Mouse (Mus musculus) liver, postnatal 0 days (tissue): ENCODE data around the gene Tecpr2. TPM values are rescaled to one million over a fixed set of nuclear protein-coding genes. Genes with fewer than 3 reads are reported as not detected.

Experiments
- ATAC-seq: fragments of 200-750 bp; cut with Nextera tagmentation; 2 replicates; pipeline ENCODE4 v1.8.0; 2017; ENCODE audit warnings: mild to moderate bottlenecking, moderate library complexity
- DNase-seq: peaks from one replicate; pipeline ENCODE4 v3.0.0-alpha.2; 2016
- H3K27ac ChIP-seq: fragments of 300-500 bp; sonication (generic); 2 replicates; pipeline ENCODE4 v1.5.1; 2014; ENCODE audit warnings: antibody characterized with exemption, moderate library complexity, mild to moderate bottlenecking, low read depth
- H3K27me3 ChIP-seq: fragments of 300-500 bp; sonication (generic); 2 replicates; pipeline ENCODE4 v1.6.1; 2014; ENCODE audit warnings: low read length, control low read depth, mixed read lengths; ENCODE audit not compliant: insufficient read depth
- H3K36me3 ChIP-seq: fragments of 300-500 bp; sonication (generic); replicated peaks from 2 replicates; pipeline ENCODE4 v1.6.1; 2014; ENCODE audit warnings: mild to moderate bottlenecking, control low read depth, low read length, moderate library complexity, mixed read lengths; ENCODE audit not compliant: insufficient read depth
- H3K4me1 ChIP-seq: fragments of 300-500 bp; sonication (generic); 2 replicates; pipeline ENCODE4 v1.6.1; 2014; ENCODE audit warnings: antibody characterized with exemption, mild to moderate bottlenecking, control low read depth; ENCODE audit not compliant: insufficient read depth
- H3K4me2 ChIP-seq: fragments of 300-500 bp; sonication (generic); 2 replicates; pipeline ENCODE4 v1.6.1; 2014; ENCODE audit warnings: low read depth, mild to moderate bottlenecking, low read length, moderate library complexity, mixed read lengths
- H3K4me3 ChIP-seq: fragments of 300-500 bp; sonication (generic); 2 replicates; pipeline ENCODE4 v1.5.1; 2014; ENCODE audit warnings: low read depth, low read length
- H3K9ac ChIP-seq: fragments of 300-500 bp; sonication (generic); replicated peaks from 2 replicates; pipeline ENCODE4 v1.6.1; 2014; ENCODE audit warnings: mild to moderate bottlenecking, moderate library complexity
- H3K9me3 ChIP-seq: fragments of 300-500 bp; sonication (generic); 2 replicates; pipeline ENCODE4 v1.6.1; 2016; ENCODE audit warnings: mild to moderate bottlenecking, control low read depth, low read length, mixed read lengths
- CTCF ChIP-seq: sonication (generic); IDR thresholded peaks from 2 replicates; pipeline ENCODE4 v1.5.1; 2016; ENCODE audit warnings: antibody characterized with exemption, low read depth
- EP300 ChIP-seq: IDR thresholded peaks from 2 replicates; pipeline ENCODE4 v1.6.1; 2016; ENCODE audit warnings: antibody characterized with exemption, low read depth, mild to moderate bottlenecking
- WGBS: fragments of 180-500 bp; shearing (Covaris S2); extraction: QIAGEN DNeasy Blood & Tissue Kit; methylation state at CpG from one replicate; pipeline ENCODE4 v1.1.7; 2014; ENCODE audit not compliant: insufficient replicate concordance; 5-methylcytosine and 5-hydroxymethylcytosine counted together
- polyA plus RNA-seq: library from polyadenylated mRNA; unstranded; fragments of >200 nt; fragmentation: Nextera tagmentation; extraction: Ambion mirVana; gene quantifications from 2 replicates; pipeline ENCODE4 v1.2.1, GENCODE M21; 2015

Tecpr2 gene
- polyA plus RNA-seq, 1 experiment from 2014 or later: 1.1 TPM

- H3K36me3 ChIP-seq: peaks cover 25% of the 10 kb centered on the region
- H3K9ac ChIP-seq: no peak overlapping the region
- H3K4me3 ChIP-seq: no peak overlapping the region
- H3K9me3 ChIP-seq: no peaks in the 10 kb centered on the region
- no peak for TF ChIP-seq EP300
- peak; percentile 97 for TF ChIP-seq CTCF
- 65% methylated on average over 9 of the region's 9 CpGs for WGBS
- ATAC-seq: peak; percentile 91
- no peaks in the 10 kb centered on the region for H3K27me3 ChIP-seq
- H3K27ac ChIP-seq: no peak overlapping the region
- H3K4me1 ChIP-seq: no peaks in the 10 kb centered on the region
- DNase-seq: peak; percentile 87
- H3K4me2 ChIP-seq: no peak overlapping the region
Observed at GRCm38 (mm10) chr12:110935983-110936620, 47.0 kb downstream of the Tecpr2 start.

GRCm38 (mm10) chr12:110937496-110937895 lies 48.4 kb downstream of the Tecpr2 start:
- H3K27me3 ChIP-seq: no peaks in the 10 kb centered on the region
- peaks cover 35% of the 10 kb centered on the region for H3K36me3 ChIP-seq
- WGBS: 80% methylated on average over 5 of the region's 5 CpGs
- TF ChIP-seq CTCF (no peak), EP300 (no peak)
- H3K4me2 ChIP-seq: no peak overlapping the region
- no peak overlapping the region for H3K27ac ChIP-seq
- ATAC-seq: no peak
- no peak overlapping the region for H3K9ac ChIP-seq
- H3K9me3 ChIP-seq: no peaks in the 10 kb centered on the region
- no peak overlapping the region for H3K4me3 ChIP-seq
- H3K4me1 ChIP-seq: no peaks in the 10 kb centered on the region
- DNase-seq: no peak

- no peak for TF ChIP-seq EP300
- 94% methylated on average over 5 of the region's 5 CpGs for whole genome bisulfite sequencing
- Histone ChIP-seq H3K4me3 (no peak overlapping the region), H3K36me3 (peaks cover 27% of the 10 kb centered on the region), H3K9me3 (no peaks in the 10 kb centered on the region), H3K27me3 (no peaks in the 10 kb centered on the region), H3K9ac (no peak overlapping the region), H3K4me2 (no peak overlapping the region), H3K27ac (no peak overlapping the region), H3K4me1 (no peaks in the 10 kb centered on the region)
- DNase-seq: no peak
- no peak for ATAC-seq
Observed at GRCm38 (mm10) chr12:110939385-110939784, 50.3 kb downstream of the Tecpr2 start.

DNA sequence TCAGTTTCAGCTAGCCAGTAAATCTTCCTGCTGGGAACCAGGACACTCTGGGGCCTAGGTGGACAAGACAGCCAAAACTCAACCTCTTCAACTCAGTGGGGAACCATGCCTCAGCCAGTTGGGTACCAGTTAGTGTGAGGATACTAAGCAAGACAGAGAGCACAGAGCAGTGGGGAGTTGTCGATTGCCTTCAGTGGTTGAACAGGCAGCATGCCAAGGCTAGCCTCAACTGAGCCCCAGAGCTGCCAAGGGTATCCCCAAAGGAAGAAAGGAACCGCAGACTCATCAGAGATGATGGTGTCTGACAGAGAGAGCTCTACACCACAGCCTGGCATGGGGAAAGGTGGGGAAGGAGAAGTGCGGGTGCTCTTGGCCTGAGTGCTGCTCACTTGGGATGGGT lies 51.8 kb downstream of the Tecpr2 start:
- H3K9ac ChIP-seq: no peak overlapping the region
- no peak overlapping the region for H3K4me3 ChIP-seq
- H3K4me2 ChIP-seq: no peak overlapping the region
- WGBS: 95% methylated on average over 3 of the region's 3 CpGs
- DNase-seq (no peak), ATAC-seq (no peak)
- no peaks in the 10 kb centered on the region for H3K9me3 ChIP-seq
- TF ChIP-seq CTCF (no peak), EP300 (no peak)
- peaks cover 31% of the 10 kb centered on the region for H3K36me3 ChIP-seq
- H3K27ac ChIP-seq: no peak overlapping the region
- no peaks in the 10 kb centered on the region for H3K27me3 ChIP-seq
- no peaks in the 10 kb centered on the region for H3K4me1 ChIP-seq

DNA sequence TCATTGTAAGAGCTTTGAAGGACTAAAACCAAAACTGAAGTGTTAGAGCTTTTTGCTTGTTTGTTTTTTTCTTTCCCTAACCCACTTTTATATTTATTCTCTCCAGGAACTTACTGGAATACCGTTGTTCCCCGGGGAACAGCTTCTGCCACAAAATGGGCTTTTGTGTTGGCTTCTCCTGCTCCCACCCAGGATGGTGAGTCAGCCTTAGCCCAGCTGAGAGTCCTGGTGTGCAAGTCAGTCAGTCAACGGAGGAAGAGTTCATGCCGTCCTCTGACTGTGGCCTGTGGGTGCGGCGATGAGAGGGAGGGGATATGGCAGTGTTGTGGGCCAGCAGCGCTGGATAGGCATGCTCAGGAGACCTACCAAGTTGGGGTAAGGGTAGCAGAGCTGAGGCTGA lies 57.2 kb downstream of the Tecpr2 start:
- H3K4me2 ChIP-seq: no peak overlapping the region
- no peak for TF ChIP-seq EP300
- TF ChIP-seq CTCF: no peak
- H3K4me3 ChIP-seq: no peak overlapping the region
- ATAC-seq (no peak), DNase-seq (no peak)
- peaks cover 3% of the 10 kb centered on the region for H3K4me1 ChIP-seq
- no peak overlapping the region for H3K27ac ChIP-seq
- 85% methylated on average over 7 of the region's 7 CpGs for WGBS
- H3K9me3 ChIP-seq: no peaks in the 10 kb centered on the region
- H3K36me3 ChIP-seq: peaks cover 29% of the 10 kb centered on the region
- H3K9ac ChIP-seq: no peak overlapping the region
- no peaks in the 10 kb centered on the region for H3K27me3 ChIP-seq

GRCm38 (mm10) chr12:110948082-110948909 lies 59.2 kb downstream of the Tecpr2 start:
- Histone ChIP-seq H3K36me3 (peaks cover 18% of the 10 kb centered on the region), H3K4me1 (peaks cover 4% of the 10 kb centered on the region), H3K27ac (no peak overlapping the region), H3K9me3 (no peaks in the 10 kb centered on the region), H3K27me3 (no peaks in the 10 kb centered on the region), H3K4me2 (no peak overlapping the region), H3K4me3 (no peak overlapping the region), H3K9ac (no peak overlapping the region)
- no peak for TF ChIP-seq EP300
- no peak for TF ChIP-seq CTCF
- ATAC-seq: peak; percentile 44; the same call in 1 of the 2 replicates
- WGBS: 80% methylated on average over 6 of the region's 6 CpGs
- DNase-seq: no peak
